Mouse (Mus musculus) midbrain, embryonic 10.5 days (tissue): ENCODE measurements at regions not wholly inside any gene's neighbourhood (a gene's known extent, or its start where the extent isn't known, plus 50 kb on each side); places are given as distances from the start of the nearest gene placed in this dataset.

ENCODE experiments used
- DNase-seq: peaks from one replicate; pipeline ENCODE4 v3.0.0-alpha.2; 2017; ENCODE audit warnings: low spot score
- H3K27ac ChIP-seq: fragments of 300-500 bp; sonication (generic); replicated peaks from 2 replicates; pipeline ENCODE4 v1.5.1; 2016; ENCODE audit warnings: mild to moderate bottlenecking
- H3K27me3 ChIP-seq: fragments of 300-500 bp; sonication (generic); 2 replicates; pipeline ENCODE4 v1.6.1; 2016; ENCODE audit warnings: low read depth, mild to moderate bottlenecking; ENCODE audit not compliant: poor library complexity, severe bottlenecking
- H3K36me3 ChIP-seq: fragments of 300-500 bp; sonication (generic); 2 replicates; pipeline ENCODE4 v1.6.1; 2016; ENCODE audit warnings: mild to moderate bottlenecking, moderate library complexity
- H3K4me1 ChIP-seq: fragments of 300-500 bp; sonication (generic); 2 replicates; pipeline ENCODE4 v1.6.1; 2016
- H3K4me3 ChIP-seq: fragments of 300-500 bp; sonication (generic); 2 replicates; pipeline ENCODE4 v1.5.1; 2016; ENCODE audit warnings: mild to moderate bottlenecking, moderate library complexity
- H3K9me3 ChIP-seq: fragments of 300-500 bp; sonication (generic); replicated peaks from 2 replicates; pipeline ENCODE4 v1.6.1; 2016; ENCODE audit warnings: mild to moderate bottlenecking
- WGBS: fragments of 180-500 bp; shearing (Covaris S2); methylation state at CpG from one replicate; pipeline ENCODE4 v1.1.7; 2016; 5-methylcytosine and 5-hydroxymethylcytosine counted together

- Histone ChIP-seq H3K4me1 (no peaks in the 10 kb centered on the region), H3K36me3 (no peaks in the 10 kb centered on the region), H3K27ac (no peak overlapping the region), H3K4me3 (no peak overlapping the region), H3K27me3 (no peaks in the 10 kb centered on the region), H3K9me3 (no peaks in the 10 kb centered on the region)
- no peak for DNase-seq
- WGBS, result 94% methylated on average over 2 of the region's 2 CpGs
Observed at GRCm38 (mm10) chr9:103869276-103869675, 107.6 kb upstream of the Tmem108 start.

GRCm38 (mm10) chr9:103872119-103872518 lies 110.5 kb upstream of the Tmem108 start:
- 75% methylated on average over 1 of the region's 1 CpGs for WGBS
- Histone ChIP-seq H3K4me3 (no peak overlapping the region), H3K27ac (no peak overlapping the region), H3K9me3 (no peaks in the 10 kb centered on the region), H3K36me3 (no peaks in the 10 kb centered on the region), H3K4me1 (no peaks in the 10 kb centered on the region), H3K27me3 (no peaks in the 10 kb centered on the region)
- no peak for DNase-seq

GRCm38 (mm10) chr9:103873876-103874275 lies 112.2 kb upstream of the Tmem108 start:
- no peak overlapping the region for H3K4me3 ChIP-seq
- no peak for DNase-seq
- no peaks in the 10 kb centered on the region for H3K36me3 ChIP-seq
- no peaks in the 10 kb centered on the region for H3K4me1 ChIP-seq
- no peaks in the 10 kb centered on the region for H3K27me3 ChIP-seq
- H3K27ac ChIP-seq, result no peak overlapping the region
- WGBS, result 87% methylated on average over 9 of the region's 9 CpGs
- H3K9me3 ChIP-seq, result no peaks in the 10 kb centered on the region

GRCm38 (mm10) chr9:103877851-103878250 lies 116.2 kb upstream of the Tmem108 start:
- 84% methylated on average over 2 of the region's 2 CpGs for WGBS

GRCm38 (mm10) chr9:103892827-103893226 lies 109.5 kb upstream of the Nphp3 start:
- 90% methylated on average over 4 of the region's 4 CpGs for WGBS
- Histone ChIP-seq H3K4me1 (no peaks in the 10 kb centered on the region), H3K9me3 (no peaks in the 10 kb centered on the region), H3K27ac (no peak overlapping the region), H3K27me3 (no peaks in the 10 kb centered on the region), H3K4me3 (no peak overlapping the region), H3K36me3 (no peaks in the 10 kb centered on the region)
- DNase-seq, result no peak

More at GRCm38 (mm10) chr9:103877851-103878250, 116.2 kb upstream of the Tmem108 start:
- Histone ChIP-seq H3K27me3 (no peaks in the 10 kb centered on the region), H3K4me3 (no peak overlapping the region), H3K36me3 (no peaks in the 10 kb centered on the region), H3K27ac (no peak overlapping the region), H3K4me1 (no peaks in the 10 kb centered on the region), H3K9me3 (no peaks in the 10 kb centered on the region; the same call in 1 of the 2 replicates)
- DNase-seq, result no peak

GRCm38 (mm10) chr9:103894376-103894775 lies 108.0 kb upstream of the Nphp3 start:
- Histone ChIP-seq H3K4me1 (no peaks in the 10 kb centered on the region), H3K4me3 (no peak overlapping the region), H3K27me3 (no peaks in the 10 kb centered on the region), H3K9me3 (no peaks in the 10 kb centered on the region), H3K36me3 (no peaks in the 10 kb centered on the region), H3K27ac (no peak overlapping the region)
- no peak for DNase-seq
- 91% methylated on average over 2 of the region's 2 CpGs for whole genome bisulfite sequencing

- no peaks in the 10 kb centered on the region for H3K36me3 ChIP-seq
- H3K27ac ChIP-seq, result no peak overlapping the region
- H3K9me3 ChIP-seq, result no peaks in the 10 kb centered on the region
- no peaks in the 10 kb centered on the region for H3K27me3 ChIP-seq
- 64% methylated on average over 2 of the region's 2 CpGs for WGBS
- no peaks in the 10 kb centered on the region for H3K4me1 ChIP-seq
- no peak for DNase-seq
- H3K4me3 ChIP-seq, result no peak overlapping the region
Observed at GRCm38 (mm10) chr9:103899311-103899710, 103.0 kb upstream of the Nphp3 start.

- no peak overlapping the region for H3K27ac ChIP-seq
- no peak for DNase-seq
- peaks cover 10% of the 10 kb centered on the region for H3K4me1 ChIP-seq
- WGBS, result 85% methylated on average over 2 of the region's 2 CpGs
- H3K9me3 ChIP-seq, result no peaks in the 10 kb centered on the region
- H3K4me3 ChIP-seq, result no peak overlapping the region
- H3K27me3 ChIP-seq, result no peaks in the 10 kb centered on the region
- H3K36me3 ChIP-seq, result no peaks in the 10 kb centered on the region
Observed at GRCm38 (mm10) chr9:103911347-103911746, 91.0 kb upstream of the Nphp3 start.

- no peak overlapping the region for H3K27ac ChIP-seq
- H3K9me3 ChIP-seq, result no peaks in the 10 kb centered on the region
- no peaks in the 10 kb centered on the region for H3K36me3 ChIP-seq
- H3K4me1 ChIP-seq, result no peaks in the 10 kb centered on the region
- no peak for DNase-seq
- H3K4me3 ChIP-seq, result no peak overlapping the region
- no peaks in the 10 kb centered on the region for H3K27me3 ChIP-seq
- 87% methylated on average over 4 of the region's 4 CpGs for WGBS
Observed at GRCm38 (mm10) chr9:103915126-103915525, 87.2 kb upstream of the Nphp3 start.

- Histone ChIP-seq H3K4me3 (no peak overlapping the region), H3K27me3 (no peaks in the 10 kb centered on the region), H3K36me3 (no peaks in the 10 kb centered on the region), H3K9me3 (no peaks in the 10 kb centered on the region), H3K27ac (no peak overlapping the region), H3K4me1 (no peaks in the 10 kb centered on the region)
- 88% methylated on average over 6 of the region's 6 CpGs for WGBS
- no peak for DNase-seq
Observed at GRCm38 (mm10) chr9:103917771-103918170, 84.6 kb upstream of the Nphp3 start.

- H3K4me1 ChIP-seq, result no peaks in the 10 kb centered on the region
- no peak for DNase-seq
- WGBS, result 88% methylated on average over 5 of the region's 5 CpGs
- no peaks in the 10 kb centered on the region for H3K27me3 ChIP-seq
- H3K36me3 ChIP-seq, result no peaks in the 10 kb centered on the region
- H3K4me3 ChIP-seq, result no peak overlapping the region
- H3K9me3 ChIP-seq, result no peaks in the 10 kb centered on the region
- no peak overlapping the region for H3K27ac ChIP-seq
Observed at GRCm38 (mm10) chr9:103922356-103922755, 80.0 kb upstream of the Nphp3 start.

GRCm38 (mm10) chr9:103924641-103925040 lies 77.7 kb upstream of the Nphp3 start:
- Histone ChIP-seq H3K4me3 (no peak overlapping the region), H3K36me3 (no peaks in the 10 kb centered on the region), H3K9me3 (no peaks in the 10 kb centered on the region), H3K27me3 (no peaks in the 10 kb centered on the region), H3K27ac (no peak overlapping the region), H3K4me1 (peaks cover 5% of the 10 kb centered on the region)
- no peak for DNase-seq
- WGBS, result 89% methylated on average over 3 of the region's 3 CpGs

- Histone ChIP-seq H3K36me3 (no peaks in the 10 kb centered on the region), H3K4me3 (no peak overlapping the region), H3K4me1 (peaks cover 5% of the 10 kb centered on the region), H3K9me3 (no peaks in the 10 kb centered on the region), H3K27me3 (no peaks in the 10 kb centered on the region), H3K27ac (no peak overlapping the region)
- 96% methylated on average over 1 of the region's 2 CpGs for WGBS
- DNase-seq, result no peak
Observed at GRCm38 (mm10) chr9:103925486-103925885, 76.9 kb upstream of the Nphp3 start.
